Comparison of ENCODE assay signal across 9 mouse cellular contexts in the genomic region with DNA sequence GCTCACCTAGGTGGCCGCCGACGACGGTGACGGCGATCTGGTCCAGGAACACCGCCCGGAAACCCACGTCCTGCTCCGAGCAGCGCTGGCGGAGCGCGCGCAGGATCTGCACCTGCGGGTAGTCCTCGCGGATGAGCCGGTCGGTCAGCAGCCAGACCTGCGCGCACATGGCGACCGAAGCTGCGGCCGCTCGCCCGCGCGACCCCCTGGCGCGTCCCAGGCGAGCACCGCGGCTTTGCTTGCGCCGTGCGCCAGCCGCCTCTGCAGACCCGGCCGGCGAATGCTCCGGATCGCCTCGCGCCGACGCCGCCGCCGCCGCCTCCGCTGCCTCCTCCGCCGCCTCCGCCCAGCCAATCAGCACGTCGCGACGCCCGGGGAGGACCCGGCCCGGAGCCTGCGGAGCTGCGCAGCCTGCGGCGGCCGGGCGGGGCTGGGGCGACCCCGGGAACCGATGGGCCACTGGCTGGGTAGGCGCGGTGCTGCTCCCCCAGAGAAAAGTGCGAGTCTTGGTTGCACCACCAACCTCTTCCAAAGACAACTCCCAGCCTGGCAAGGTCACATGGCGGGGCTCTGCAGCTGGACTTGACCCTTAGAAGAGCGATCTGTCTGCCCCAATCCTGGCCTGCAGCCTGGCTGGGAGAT. TPM values are rescaled to one million over a fixed set of nuclear protein-coding genes. Genes with fewer than 3 reads are reported as not detected.
DNase-seq lines count a peak whose midpoint lies in the region.
"Had no signal": no experiment of that assay in that cellular context is flagged by ENCODE, and none has a peak within 500 bp of the region (broad histone marks: within the 10 kb centered on the region; RNA-seq: fewer than 3 reads in every experiment).

A gene (minus strand): TSS at position 338 of the 642 bp plus-strand sequence.

- peak; percentile 86 for DNase-seq in adrenal gland, adult 2 months
- peak; percentile 75 for DNase-seq in embryo, embryonic 10 days (ENCODE audit: low spot score)
- DNase-seq in gastrocnemius, postnatal 14 days, result peak; percentile 69
- peak; percentile 60 for DNase-seq in induced T-regulatory cell, adult 2 months (ENCODE audit: low read depth)
- DNase-seq in left cerebral cortex, adult 8-10 months (ENCODE audit: low spot score in 2 of 2), result peak; percentile 35 to 54
- DNase-seq in lung, postnatal 4 days, result peak; percentile 65 to 69
- DNase-seq in right cerebral cortex, postnatal 10 days (ENCODE audit: low spot score in 2 of 2), result peak; percentile 81 to 84
- peak; percentile 17 for DNase-seq in urinary bladder, postnatal 10 days (ENCODE audit: low spot score)

- intact Hi-C loops in gastrocnemius, postnatal 14 days (cut with DNase I; ENCODE audit: low total_unique reads), result no loop called here

RNA-seq across cellular contexts. Expression of the gene that starts here (rescaled TPM):
- under 1 TPM; 0.09 to 0.21 TPM for total RNA-seq in adrenal gland, adult 2 months (2021)
- polyA plus RNA-seq in adrenal gland, adult 2 months (2012; rRNA removed), result 0.11 and 0.28 TPM in 2 replicates
- total RNA-seq in gastrocnemius, postnatal 14 days (2021), result under 1 TPM; 0.04 to 0.27 TPM
- total RNA-seq in left cerebral cortex, adult 8-10 months (2022), result 10 to 100 TPM; 10.2 to 11.2 (median 11.0) TPM
- total RNA-seq: hematopoietic stem cell, adult 5-6 weeks had no signal

Comparison
In these comparisons a context has a peak if more than half of its experiments do, and no peak if none do; other contexts are left out.
1. Peak in every context shown above with its lines: DNase-seq.
2. RNA of the gene that starts here (total RNA-seq): 10.2 to 11.2 TPM in left cerebral cortex, adult 8-10 months; 0.04 to 0.27 TPM in gastrocnemius, postnatal 14 days and 0.09 to 0.21 TPM in adrenal gland, adult 2 months; every median in the first group is over 4 times any median in the second.
3. Peak in DNase-seq in adrenal gland, adult 2 months; RNA of the gene not detected or under 1 TPM.
4. Peak in DNase-seq in gastrocnemius, postnatal 14 days; RNA of the gene not detected or under 1 TPM.
5. DNase-seq: peak in every context shown above with its lines; median percentile 86 in adrenal gland, adult 2 months; 82 in right cerebral cortex, postnatal 10 days; 75 in embryo, embryonic 10 days; 69 in gastrocnemius, postnatal 14 days; 67 in lung, postnatal 4 days; 60 in induced T-regulatory cell, adult 2 months; 44 in left cerebral cortex, adult 8-10 months; 17 in urinary bladder, postnatal 10 days.